Mouse (Mus musculus) lung, postnatal 25 days (tissue): ENCODE measurements around the gene Rnf224.
"Not testable (repeated sequence)": the region's sequence is repeated elsewhere in the genome, so short reads cannot be mapped to it uniquely, and the experiment has no call there.

ENCODE experiments used
- DNase-seq: peaks from one replicate; pipeline ENCODE4 v3.0.0; 2022; ENCODE audit warnings: low spot score

Rnf224 gene

DNA sequence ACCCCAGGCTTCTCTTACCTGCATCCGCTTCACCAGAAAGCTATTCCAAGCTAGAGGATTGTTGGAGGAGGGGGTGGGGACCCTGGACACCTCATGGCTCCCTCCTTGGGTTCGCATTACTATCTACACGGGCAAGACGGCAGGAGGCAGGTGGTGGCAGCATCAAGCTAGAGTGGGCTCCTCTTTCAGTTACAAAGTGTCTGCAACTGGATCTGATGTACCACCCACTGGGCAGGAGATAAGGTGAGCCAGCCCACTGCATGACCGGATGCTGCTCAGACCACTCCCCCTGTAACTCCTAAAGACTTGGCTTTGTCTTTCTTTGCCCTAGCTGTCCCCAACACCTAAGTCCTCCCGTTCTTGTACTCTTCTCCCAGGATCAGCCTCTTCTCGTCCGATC is at the start of gene Rnf224:
Gene Rnf224 (minus strand): TSS at position 174 of the 400 bp plus-strand sequence.
- DNase-seq, result no peak

DNA sequence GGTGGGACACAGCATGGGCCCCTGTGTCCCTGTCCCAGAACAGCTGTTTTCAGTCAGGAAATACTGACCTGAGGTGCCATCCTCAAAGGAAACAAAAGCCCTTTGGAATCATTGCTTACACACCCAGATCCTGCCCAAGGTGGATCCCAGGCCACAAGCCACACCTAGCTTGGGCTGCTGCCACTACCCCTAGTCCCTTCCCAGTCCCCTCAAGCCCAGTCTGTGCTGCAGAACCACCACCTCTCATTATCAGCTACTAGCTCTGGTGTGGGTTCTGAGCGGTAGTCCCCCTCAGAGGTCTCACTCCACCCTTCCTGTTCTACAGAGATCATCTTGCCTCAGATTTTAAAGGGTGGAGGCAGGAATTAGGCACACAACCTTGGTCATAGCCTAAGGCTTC is 49.7 kb upstream of the Rnf224 start:
- no peak for DNase-seq

DNA sequence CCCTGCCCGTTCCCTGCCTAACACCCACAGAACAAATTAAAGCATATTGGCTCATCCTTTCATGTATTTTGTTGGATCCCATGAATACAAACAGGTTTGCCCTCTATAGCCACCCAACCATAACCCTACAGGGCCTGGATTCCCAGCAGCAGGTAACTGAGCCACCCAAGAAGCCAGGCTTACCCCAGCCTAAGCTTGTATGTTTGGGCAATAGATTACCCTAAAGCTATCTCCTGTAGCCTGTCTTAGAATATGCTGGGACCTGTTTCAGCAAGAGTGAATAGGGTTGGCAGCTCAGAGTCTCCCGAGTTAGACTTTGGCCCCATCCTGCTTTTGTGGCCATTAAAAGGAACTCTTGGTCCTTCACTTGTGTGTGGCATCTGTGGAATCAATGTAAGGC is 49.0 kb upstream of the Rnf224 start:
- DNase-seq, result no peak

DNA sequence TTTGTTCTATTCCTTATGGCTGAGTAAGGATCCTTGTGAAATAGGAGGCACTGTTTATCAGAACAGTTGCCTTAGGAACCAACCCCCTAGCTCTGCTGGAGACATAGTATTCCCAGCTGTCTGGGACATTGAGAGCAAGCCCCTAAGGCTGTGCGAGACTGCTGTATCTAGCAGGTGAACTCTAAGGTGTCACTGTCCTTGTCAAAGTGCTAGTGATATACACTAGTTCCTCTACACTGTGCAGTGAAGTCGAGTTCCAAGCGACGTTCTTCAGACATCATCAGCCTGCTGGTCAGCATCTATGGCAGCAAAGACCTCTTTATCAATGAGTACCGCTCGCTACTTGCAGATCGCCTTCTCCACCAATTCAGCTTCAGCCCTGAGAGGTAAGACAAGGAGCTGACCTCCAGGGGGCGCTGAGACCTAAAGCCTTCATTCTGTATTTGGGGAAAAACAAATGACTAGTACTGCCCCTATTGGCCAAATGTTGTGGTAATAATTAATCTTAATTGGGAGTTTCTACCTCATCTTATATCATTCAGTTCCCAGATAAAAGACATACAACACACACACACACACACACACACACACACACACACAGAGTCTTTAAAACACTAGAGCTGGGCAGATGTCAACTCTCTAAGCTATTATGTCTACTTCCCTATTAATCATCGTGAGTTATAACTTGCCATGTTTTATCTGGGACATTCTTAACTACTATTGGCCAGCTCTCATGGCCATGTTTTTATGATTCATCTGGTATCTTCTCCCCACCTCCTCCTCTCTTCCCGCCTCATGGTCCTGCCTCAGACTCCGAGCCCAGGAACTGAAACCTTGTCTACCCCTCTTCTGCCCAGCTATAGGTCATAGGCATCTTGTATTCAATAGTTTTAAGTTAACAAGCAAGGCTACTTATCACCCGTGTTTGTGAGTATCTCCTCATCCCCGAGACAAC is 42.6 kb upstream of the Rnf224 start:
- peak; percentile 88 for DNase-seq

DNA sequence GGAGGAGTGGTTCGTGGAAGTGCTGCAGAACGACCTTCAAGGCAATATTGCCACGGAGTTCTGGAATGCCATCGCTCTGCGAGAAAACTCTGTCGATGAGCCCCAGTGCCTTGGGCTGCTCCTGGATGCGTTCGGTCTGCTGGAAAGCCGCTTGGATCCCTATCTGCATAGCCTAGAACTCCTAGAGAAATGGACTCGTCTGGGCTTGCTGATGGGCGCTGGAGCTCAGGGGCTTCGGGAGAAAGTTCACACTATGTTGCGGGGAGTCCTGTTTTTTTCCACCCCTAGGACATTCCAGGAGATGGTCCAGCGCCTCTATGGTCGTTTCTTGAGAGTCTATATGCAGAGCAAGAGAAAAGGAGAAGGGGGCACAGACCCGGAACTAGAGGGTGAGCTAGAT is 36.4 kb upstream of the Rnf224 start:
- no peak for DNase-seq

DNA sequence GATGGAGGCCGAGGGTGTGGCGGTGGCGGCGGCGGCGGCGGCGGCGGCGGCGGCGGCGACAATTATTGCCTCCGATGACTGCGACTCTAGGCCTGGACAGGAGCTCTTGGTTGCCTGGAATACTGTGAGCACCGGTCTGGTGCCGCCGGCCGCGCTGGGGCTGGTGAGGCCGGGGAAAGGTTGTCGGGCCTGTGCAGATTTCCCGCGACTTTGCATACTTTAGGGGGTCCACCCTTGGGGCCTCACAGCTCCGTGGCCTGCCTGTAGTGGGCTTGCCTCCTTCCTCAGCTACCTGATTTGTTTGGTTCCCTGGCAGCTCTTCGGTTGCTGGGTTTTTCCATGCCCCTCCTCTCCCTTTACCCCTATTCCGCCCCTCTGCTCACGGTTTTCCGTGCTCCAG is 35.9 kb upstream of the Rnf224 start:
- DNase-seq, result no peak

DNA sequence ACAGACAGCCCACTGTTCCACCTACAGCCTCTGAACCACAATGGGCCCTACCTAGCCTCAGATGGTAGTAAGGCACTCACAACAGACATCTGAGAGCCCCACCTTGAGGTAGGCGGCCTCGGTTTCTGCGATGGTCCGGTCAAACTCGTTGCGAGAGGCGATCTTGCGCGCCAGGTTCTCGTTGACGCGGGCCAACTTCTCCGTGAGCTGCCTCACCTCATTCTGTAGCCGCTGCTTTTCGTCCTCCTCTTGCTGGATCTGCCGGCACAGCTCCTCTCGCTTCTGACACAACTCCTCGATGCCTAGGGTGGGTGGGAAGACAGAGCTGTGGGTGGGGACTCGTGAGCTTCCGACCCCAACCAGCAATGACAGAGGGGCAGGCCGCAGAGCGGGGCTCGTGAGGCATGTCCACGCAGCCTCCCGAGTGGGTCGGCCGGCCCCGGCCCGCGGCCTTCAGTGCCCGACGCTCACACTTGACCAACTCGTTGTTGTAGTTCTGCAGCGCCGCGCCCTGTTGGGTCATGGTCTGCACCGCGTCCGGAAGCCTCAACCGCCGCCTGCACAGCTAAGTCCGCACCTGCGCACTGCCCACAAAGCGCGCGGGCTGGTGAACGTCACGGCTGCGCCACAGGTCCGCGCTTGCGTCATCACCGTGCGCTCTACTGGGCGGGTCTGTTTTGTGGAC is 35.4 kb upstream of the Rnf224 start, which contains the start of the genes Ssna1 and Anapc2:
Gene Ssna1 (minus strand): TSS at position 612 of the 685 bp plus-strand sequence.
Gene Anapc2 (plus strand): TSS at position 652 of the 685 bp plus-strand sequence.
- peak; percentile 97 for DNase-seq

DNA sequence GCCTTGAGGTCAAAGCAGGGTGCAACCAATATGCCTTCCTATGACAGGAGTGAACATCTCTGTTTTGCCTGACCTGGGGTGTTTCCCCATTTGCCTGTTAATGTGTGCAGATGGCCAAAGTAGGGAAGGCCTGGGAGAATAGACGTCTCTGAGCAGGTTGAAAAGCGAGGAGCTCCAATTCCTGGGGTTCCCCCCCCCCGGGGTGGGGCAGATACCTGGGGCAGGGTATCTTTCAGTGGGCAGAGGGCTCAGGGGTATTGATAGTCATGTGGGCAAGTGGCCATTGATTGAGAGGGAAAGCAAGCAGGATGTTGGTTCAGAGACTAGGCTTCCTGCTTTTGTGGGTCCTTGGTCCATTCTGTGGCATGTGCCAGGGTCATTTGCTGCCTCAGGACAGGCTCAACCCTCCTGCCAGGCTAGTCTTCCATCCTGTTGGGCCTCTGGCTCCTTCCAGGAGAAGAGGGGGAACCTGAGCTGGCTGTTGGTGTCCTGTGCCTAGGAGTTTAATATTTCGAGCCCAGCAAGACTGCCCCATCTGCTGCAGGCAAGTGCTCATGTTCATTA is 31.2 kb upstream of the Rnf224 start:
- no peak for DNase-seq

DNA sequence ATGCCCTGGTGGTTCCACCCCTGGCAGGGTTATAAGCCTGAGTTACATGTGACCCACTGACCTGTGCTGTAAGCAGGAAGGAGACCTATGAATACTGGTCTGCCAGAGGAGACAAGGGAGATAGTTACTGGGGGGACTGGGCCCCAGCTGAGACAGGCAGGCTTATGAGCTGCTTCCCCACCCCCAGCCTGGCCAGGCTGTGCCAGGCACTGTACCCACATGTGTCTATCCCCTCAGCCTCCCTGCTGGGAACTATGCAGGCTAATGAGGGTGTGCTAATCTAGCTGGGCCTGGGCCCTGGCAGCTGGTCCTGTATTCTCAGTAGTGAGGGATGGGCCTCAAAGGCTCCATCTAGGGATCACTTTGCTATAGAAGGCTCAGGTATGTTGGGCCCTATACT is 30.7 kb upstream of the Rnf224 start:
- DNase-seq, result no peak

DNA sequence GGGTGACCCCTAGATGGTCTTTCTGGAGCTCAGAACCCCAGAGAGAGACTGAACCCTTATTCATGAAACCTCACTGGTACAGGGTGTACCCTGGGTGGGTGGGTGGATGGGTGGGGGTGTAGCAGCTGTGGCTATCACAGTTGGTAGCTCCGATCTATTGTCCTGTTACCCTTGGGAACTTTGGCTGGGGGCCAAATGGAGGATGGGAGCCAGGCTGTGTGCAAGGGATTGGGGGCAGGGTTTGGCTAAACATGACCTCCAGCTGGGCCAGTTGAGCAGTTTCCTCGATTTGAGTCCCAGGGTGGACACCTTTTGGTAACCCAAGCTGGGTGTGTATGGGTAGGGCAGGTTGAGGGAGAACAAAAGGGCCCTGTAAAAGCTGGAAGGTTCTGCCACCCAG is 30.1 kb upstream of the Rnf224 start:
- DNase-seq, result no peak

DNA sequence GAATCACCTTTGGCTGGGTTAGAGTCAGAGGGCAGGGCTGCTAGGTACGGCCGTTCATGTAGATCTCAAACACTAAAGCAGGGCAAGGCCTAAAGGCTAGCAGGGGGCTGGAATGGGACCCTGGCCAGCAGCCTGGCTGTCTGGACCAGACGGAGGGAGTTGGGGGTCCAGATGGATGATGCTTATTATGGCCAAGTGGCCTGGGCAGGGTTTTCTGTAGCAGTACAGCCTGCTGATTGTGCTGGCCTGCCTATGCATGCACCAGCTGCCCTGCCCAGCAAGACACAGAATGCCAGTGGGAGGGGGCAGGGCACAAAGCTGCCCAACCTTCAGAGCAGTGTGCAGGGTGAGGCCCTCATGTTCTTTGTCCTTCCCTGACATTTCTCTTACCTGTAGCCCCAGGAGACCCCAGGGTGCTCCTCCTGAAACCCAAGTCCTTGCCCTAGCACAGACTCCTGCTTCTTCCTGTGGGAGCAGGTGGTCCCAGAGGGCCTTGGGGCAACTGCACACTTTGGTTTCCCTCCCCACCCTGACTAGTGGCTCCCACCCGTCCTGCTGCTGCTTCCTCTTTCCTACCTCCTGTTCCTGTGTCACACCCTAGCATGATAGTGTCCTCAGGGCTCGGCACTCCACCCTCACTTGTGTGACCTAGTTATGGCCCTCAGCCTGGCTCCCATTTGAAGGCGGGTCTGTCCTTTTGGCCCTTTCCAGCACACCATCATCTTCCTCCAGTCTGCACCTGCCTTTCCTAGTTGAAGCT is 29.5 kb upstream of the Rnf224 start:
- DNase-seq, result no peak

DNA sequence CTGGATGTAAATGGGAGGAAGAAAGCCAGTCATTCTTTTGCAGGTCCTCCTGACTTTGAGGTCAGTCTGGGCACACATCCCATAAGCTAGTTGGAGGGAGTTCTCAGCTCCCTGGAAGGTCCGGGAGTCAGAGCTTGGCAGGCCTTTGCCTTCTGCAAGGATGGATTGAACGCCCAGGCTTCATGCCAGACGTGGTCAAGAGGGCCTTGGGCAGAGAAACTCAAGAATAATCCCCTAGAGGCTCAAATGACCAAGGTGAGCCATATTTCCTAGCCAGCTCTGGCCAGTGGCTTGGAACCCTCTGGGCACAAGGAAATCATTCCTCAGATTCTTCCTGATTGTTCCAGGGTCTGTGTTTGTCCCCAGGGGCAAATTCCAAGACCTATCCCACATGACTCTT is 28.3 kb upstream of the Rnf224 start:
- DNase-seq, result no peak

DNA sequence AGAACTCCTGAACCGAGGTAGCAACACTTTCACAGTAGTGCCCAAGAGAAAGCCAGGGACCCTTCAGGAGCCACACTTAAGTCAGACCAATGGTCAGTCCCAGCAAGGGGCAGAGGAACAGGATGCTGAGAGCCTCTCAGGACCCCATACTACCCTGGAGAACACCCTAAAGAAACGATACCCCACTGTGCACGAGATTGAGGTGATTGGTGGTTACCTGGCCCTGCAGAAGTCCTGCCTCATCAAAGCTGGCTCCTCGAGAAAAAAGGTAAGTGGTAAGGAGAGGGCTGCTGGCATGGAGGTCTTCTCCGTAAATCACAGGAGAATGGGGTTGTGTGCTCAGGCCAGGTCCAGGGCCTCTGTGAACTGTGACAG is 27.7 kb upstream of the Rnf224 start:
- DNase-seq, result no peak

DNA sequence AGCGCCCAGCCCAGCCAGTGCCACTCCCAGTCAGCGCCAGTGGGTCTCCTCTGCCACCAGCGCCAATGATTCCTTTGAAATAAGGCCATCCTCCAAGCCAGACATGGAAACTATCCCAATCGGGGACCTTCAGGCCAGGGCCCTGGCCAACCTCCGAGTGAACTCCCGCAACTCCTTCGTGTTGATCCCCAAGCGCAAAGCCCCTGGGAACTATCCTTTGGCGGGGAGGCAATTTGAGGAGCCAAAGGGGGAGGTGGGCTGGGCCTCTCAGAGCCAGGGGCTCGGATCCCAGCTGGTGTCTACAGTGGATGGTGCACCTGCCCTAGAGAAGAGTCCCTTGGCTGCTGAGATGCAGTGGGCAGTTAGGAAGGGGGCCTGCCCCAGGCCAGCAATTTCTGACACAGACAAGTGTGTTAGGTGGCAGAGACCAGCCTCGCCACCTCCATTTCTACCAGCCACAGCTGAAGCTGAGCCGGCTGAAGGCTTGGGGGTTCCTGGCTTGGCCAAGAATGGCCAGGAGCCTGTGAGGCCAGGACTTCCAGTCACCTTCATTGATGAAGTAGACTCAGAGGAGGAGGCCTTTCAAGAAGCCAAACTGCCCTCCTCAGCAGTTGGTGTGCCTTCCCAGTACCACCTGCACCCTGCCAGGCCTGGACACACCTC is 27.2 kb upstream of the Rnf224 start:
- no peak for DNase-seq

DNA sequence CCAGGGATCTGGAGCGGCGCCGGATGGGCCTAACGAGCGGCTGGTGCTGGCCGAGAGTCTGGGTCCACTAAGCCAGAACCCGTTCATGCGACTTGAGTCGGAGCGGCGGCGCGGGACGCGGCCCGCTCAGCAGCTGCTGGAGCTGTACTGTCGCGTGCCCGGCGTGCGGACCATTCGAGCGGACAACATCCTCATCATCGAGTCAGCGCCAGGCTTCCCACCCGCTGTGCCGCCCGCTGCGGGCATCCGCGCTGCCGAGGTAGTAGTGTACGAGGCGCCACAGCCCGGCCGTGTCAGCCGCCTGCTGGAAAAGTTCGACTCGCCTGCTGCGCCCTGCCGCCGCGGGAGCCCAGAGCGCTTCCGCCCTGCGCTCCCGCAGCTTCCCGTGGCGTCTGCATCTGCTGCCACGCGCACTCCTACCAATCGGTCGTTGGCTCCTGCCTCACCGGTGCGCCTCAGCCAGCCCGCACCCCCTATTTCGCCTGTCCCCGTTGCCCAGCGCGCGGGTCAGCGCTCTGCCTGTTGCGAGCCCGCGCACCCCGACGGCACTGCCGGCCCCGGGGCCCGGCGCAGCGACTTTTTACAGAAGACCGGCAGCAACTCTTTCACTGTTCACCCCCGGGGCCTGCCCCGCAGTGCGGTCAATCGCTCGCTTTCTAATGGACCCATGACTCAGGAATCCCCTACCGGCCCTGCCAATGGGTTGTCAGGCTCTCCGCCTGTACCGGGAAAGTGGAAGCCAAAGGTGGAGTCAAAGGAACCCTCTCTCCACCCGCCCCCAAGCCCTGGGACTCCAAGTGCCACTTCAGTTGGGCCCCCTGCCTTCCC is 26.4 kb upstream of the Rnf224 start:
- DNase-seq, result no peak

DNA sequence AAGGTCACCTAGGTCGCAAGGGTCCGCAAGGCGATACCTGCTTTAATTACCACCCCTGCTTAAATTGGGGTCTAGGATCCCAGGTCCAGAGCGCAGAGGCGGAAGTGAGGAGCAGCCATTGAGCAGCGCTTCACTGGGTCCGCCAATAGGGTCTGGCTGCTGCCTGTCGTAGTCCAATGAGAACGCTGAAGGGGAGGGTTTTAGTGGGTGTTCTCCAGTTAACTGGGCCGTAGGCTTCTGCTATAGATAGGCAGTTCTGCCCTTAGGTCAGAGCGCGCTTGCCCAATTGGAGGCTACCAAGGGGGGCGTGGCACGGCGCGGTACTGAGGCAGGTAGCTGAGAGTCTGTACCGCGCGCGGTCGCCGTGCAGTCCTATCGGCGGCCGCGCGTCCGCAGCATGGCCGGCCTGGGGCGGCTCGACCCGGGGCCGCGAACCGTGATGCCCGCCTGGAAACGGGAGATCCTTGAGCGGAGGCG is 25.7 kb upstream of the Rnf224 start, which contains the start of gene Tprn:
Gene Tprn (plus strand): TSS at position 328 of the 477 bp plus-strand sequence.
- DNase-seq, result peak; percentile 98

DNA sequence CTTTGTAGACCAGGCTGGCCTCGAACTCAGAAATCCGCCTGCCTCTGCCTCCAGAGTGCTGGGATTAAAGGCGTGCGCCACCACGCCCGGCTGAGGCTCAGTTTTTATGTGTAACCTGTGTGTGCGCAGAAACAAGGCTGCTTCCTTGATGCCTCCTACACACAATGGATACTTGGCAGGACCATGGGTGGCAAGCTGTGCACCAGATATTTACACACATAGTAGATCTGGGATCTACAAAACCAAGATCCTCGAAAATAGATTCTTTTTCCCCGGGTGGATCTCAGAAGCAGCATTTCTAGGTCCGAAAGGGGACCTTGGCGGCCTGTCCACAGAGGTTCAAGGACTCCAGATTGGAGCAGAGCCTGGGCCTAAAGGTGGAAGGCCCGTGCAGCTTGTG is 25.3 kb upstream of the Rnf224 start:
- no peak for DNase-seq

DNA sequence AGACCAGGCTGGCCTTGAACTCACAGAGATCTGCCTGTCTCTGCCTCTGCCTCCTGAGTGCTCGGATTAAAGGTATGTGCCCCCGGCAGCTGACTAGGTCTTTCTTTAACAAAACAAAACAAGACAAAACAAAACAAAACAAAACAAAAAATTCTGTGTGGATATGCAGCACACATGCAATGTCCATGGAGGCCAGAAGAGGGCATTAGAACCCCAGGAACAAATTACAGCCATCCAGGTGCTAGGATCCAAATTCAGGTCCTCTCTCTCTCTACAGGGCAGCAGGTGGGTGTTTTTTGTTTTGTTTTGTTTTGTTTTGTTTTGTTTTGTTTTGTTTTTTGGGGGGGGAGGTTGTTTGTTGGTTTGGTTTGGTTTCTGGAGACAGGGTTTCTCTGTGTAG is 22.3 kb upstream of the Rnf224 start:
- DNase-seq, result no peak

DNA sequence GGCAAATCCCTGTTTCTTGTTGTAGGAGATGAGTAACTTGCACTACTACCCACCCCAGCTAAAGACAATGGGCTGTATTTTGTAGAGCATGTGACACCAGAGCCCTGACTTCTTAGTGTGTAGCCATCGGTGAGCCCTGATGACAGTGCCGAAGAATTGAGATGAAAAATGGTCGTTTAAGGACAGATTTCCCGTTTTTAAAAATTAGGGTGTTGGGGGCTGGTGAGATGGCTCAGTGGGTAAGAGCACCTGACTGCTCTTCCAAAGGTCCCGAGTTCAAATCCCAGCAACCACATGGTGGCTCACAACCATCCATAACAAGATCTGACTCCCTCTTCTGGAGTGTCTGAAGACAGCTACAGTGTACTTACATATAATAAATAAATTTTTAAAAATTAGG is 20.7 kb upstream of the Rnf224 start:
- DNase-seq, result not testable (repeated sequence)

DNA sequence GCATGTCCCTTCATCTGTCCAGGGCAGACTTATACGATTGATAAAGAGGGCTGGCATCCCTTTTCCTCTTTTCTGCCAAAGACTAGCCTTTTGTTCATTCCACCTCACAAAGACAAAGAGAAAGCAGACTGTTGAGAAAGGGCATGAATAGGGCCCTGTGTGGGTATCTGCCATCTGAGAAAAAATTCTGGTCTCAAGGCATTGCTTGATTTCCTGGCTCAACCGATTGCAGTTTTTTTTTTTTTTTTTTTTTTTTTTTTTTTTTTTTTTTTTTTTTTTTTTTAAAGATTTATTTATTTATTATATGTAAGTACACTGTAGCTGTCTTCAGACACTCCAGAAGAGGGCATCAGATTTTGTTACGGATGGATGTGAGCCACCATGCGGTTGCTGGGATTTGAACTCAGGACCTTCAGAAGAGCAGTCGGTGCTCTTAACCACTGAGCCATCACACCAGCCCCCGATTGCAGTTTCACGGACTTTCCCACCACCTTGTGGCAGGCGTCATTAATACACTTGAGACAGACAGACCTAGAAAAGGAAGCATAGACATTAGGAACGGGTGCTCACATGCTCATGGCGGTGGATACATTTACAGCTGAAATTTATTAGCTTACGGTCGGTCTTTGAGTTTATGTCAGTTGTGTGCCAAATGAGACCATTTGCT is 20.0 kb upstream of the Rnf224 start:
- peak; percentile 61 for DNase-seq
